Mouse (Mus musculus) small intestine, adult 2 months (tissue): ENCODE results near the gene Pou6f2.

Source experiments
- CTCF ChIP-seq: fragments of 200-500 bp; IDR thresholded peaks from 2 replicates; pipeline ENCODE4 v1.5.1; 2012; ENCODE audit warnings: low read depth, mild to moderate bottlenecking, control low read depth, inconsistent platforms, low read length, moderate library complexity, mixed read lengths; ENCODE audit not compliant: insufficient replicate concordance, insufficient read length; ENCODE audit errors: extremely low read depth
- POLR2A ChIP-seq: fragments of 200-500 bp; IDR thresholded peaks from 2 replicates; pipeline ENCODE4 v1.6.1; 2012; ENCODE audit warnings: low read depth, mild to moderate bottlenecking, control low read depth, inconsistent platforms, low read length, moderate library complexity

- TF ChIP-seq CTCF (no peak), POLR2A (no peak)
These were observed 233.3 kb downstream of the Pou6f2 start for GRCm38 (mm10) chr13:18164182-18164581.
